Mouse (Mus musculus) small intestine, adult 2 months (tissue): ENCODE measurements around the gene Sntg2.

Experiments used
- CTCF ChIP-seq: fragments of 200-500 bp; IDR thresholded peaks from 2 replicates; pipeline ENCODE4 v1.5.1; 2012; ENCODE audit warnings: low read depth, mild to moderate bottlenecking, control low read depth, inconsistent platforms, low read length, moderate library complexity, mixed read lengths; ENCODE audit not compliant: insufficient replicate concordance, insufficient read length; ENCODE audit errors: extremely low read depth
- POLR2A ChIP-seq: fragments of 200-500 bp; IDR thresholded peaks from 2 replicates; pipeline ENCODE4 v1.6.1; 2012; ENCODE audit warnings: low read depth, mild to moderate bottlenecking, control low read depth, inconsistent platforms, low read length, moderate library complexity

DNA sequence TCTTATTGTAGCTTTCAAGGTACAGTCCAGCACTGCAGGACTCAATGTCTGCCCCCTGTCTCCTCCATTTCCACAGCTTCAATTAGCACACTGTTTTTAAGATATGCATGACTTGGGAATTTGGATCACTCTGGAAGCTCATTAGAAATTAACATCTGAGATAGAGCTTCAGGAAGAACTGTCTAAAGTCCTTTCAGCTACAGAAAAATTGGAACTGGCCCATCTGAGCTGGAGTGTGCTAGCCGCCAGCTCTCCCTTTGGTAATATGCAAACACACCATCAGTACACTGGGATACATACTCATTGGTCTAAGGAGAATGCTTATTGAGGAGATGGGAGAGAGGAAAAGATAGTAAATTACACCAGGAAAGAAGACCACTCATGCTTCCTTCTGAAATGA, 25.1 kb downstream of the Sntg2 start:
- TF ChIP-seq POLR2A (no peak), CTCF (no peak)
